Mouse (Mus musculus): Measurements from ENCODE around the gene Ptprs.

The Ptprs gene

DNA sequence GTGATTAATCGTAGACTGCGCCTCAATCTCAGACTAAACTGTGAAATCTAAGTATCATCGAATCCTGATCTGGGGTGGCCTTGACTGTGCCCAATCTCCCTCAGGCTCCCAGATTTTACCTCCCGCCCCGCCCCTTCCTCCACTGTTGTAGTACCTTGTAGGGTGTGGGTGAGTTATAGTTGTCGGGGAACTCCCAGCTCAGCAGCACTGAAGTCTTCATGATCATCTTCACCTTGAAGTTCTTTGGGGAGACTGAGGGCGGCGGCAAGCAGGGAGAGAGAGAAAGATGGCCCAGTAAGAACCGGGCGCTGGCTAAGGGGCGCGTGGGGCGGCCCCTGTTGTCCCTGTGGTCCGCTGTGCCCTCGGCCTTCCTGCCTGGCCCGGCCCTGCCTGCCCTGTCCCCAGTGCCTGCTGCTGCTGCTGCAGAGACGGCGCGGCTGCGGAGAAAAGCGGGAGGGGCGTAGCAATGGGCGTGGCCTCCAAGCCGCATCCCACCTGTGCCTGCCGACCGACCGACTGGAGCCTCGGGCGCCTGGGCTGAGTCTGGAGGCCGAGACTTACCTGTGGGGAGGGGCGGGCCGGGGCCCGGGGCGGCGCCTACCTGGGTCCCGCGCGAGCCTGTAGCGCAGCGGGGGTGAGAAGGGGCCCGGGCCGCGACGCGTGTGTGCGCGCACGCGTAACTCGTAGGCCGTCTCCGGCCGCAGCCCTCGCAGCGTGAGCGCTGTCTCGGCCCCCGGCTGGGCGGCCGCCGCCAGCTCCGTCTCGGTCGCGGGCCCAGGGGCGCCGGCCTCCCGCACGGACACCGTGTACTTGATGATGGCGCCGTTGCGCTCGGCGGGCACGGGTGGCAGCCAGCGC, 51.3 kb downstream of the Ptprs start:
- no peak for ATAC-seq (ENCODE audit: low TSS enrichment)

DNA sequence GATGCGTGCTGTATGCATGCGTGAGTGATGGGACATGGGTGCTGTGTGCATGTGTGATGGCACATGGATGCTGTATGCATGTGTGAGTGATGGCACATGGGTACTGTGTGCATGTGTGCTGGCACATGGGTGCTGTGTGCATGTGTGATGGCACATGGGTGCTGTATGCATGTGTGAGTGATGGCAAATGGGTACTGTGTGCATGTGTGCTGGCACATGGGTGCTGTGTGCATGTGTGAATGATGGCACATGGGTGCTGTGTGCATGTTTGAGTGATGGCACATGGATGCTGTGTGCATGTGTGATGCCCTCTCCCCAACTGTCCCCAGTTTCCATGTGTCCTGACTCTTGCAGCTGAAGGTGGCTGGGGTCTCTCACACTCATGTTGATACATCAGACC, 56.3 kb downstream of the Ptprs start:
- no peak for ATAC-seq (ENCODE audit: low TSS enrichment)

DNA sequence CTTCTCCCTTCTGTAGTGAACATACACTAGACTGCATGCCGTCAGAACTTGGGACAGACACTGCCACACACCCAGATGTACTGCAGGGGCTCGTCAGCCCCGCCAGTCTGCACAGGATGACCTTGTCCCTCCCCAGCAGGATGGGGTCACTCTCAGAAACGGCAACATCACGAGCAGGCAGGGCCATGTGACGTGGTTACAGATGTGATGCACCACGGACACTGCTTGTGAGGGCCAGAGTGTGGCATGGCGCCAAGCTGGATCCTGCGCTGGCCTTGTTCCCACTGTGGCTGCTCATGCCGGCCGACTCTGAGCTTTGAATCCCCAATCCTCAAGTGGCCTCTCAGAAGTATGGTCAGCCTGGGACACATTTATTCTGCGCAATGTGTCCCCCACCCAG, 58.0 kb downstream of the Ptprs start:
- no peak for ATAC-seq (ENCODE audit: low TSS enrichment)

DNA sequence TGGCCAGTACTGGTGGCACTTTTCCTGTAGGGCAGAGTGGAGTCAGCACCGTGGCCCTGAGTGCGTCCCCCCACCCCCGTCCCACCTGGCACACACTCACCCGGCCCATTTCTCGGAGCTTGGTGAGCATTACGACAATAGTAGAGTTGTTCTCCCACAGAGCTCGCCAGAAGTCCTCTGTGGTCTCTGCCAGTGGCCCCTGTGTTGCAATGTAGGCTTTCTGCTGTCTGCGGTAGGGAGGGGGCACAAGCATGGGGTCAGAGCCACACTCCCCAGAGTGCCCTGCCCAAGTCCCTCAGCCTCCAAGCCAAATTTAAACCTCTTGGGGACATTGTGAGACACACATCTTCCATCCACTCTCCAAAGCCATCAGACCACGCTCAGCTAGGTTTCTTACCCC, 61.5 kb downstream of the Ptprs start:
- ATAC-seq (ENCODE audit: low TSS enrichment), result no peak

GRCm38 (mm10) chr17:56413113-56413512, 63.2 kb downstream of the Ptprs start:
- no peak for ATAC-seq (ENCODE audit: low TSS enrichment)

DNA sequence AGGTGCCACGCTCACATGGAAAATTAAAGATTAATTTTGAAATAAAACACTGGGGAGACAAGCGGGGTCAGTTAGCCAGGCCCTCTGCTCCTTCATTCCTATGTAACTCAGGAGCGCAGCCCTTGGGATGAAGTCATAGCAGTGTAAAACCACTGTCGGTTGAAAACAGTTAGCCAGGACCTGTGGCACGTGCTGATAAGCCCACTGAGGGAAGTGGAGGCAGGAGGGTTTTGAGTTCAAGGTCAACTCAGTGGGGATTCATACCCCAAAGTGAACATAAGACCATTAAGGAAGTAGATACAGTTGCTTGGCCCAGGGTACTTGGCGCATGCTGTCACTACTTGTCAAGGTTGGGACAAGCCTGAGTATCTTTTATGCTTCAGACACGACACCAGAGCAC, 64.8 kb downstream of the Ptprs start:
- no peak for ATAC-seq (ENCODE audit: low TSS enrichment)

DNA sequence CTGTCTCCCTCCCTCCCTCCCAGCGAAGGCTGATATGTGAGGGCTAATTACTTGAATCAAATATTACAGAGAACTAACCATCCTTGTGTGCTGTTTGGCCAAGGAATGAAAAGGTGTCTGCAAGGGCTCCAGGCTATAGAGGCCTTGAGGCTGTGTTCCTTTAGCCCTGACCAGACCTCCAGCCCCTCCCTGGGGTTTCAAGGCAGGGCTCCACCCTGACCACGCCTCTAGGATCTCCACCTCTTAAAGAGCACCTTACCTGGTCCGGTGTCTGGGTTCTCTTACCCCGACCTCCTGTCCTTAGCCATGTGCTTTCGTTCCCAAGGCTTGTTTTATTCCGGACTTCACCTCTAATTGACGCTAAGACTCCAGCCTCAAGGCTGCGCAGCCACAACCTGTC, 66.5 kb downstream of the Ptprs start:
- no peak for ATAC-seq (ENCODE audit: low TSS enrichment)

GRCm38 (mm10) chr17:56408965-56409625, 67.2 kb downstream of the Ptprs start:
- peak; percentile 42; the same call in 1 of the 2 replicates for ATAC-seq (ENCODE audit: low TSS enrichment)

DNA sequence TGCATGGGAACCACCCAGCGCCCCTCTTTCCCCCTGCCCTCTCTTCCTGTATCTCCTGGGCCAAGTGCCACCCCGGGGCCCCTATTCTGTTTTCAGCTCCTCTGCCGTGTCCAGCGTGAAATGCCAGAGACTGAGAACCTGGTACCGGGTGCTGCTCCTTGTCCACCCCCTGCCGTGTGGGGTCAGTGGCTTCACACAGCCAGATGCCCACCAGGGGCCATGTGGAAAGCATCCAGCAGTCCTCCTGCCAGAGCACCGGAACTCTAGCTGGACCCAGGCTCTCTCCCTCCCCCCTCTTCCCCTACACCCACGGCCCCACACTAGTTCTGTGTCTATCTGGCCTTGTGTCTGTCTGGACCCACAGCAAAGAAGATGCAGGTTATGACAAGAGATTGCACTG, 68.9 kb downstream of the Ptprs start:
- ATAC-seq (ENCODE audit: low TSS enrichment), result no peak

DNA sequence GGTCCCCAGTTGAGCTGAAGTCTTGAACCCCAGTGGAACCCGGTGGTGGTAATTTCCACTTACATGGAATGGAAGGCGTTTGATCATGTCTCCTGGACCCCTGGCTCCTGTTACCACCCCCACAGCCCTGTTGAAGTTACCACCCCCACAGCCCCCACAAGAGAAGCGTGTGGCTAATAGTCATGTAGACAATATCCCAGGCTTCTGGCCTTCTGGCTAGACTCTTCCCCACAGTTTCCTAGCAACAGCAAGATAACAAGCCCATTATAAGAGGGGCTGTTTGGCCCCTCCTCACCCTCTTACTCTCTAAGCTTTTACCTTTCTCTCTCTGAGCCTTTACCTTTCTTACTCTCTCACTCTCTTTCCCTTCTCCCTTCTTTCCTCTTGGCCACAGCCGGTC, 69.4 kb downstream of the Ptprs start:
- no peak for ATAC-seq (ENCODE audit: low TSS enrichment)

GRCm38 (mm10) chr17:56405856-56406840, 70.1 kb downstream of the Ptprs start:
- ATAC-seq (ENCODE audit: low TSS enrichment), result peak; percentile 10; the same call in 1 of the 2 replicates

GRCm38 (mm10) chr17:56405341-56405740, 70.9 kb downstream of the Ptprs start:
- no peak for ATAC-seq (ENCODE audit: low TSS enrichment)

- no peak for ATAC-seq (ENCODE audit: low TSS enrichment)
Observed at GRCm38 (mm10) chr17:56401051-56401521, 75.2 kb downstream of the Ptprs start.

GRCm38 (mm10) chr17:56400221-56400620, 76.1 kb downstream of the Ptprs start:
- ATAC-seq (ENCODE audit: low TSS enrichment), result no peak

DNA sequence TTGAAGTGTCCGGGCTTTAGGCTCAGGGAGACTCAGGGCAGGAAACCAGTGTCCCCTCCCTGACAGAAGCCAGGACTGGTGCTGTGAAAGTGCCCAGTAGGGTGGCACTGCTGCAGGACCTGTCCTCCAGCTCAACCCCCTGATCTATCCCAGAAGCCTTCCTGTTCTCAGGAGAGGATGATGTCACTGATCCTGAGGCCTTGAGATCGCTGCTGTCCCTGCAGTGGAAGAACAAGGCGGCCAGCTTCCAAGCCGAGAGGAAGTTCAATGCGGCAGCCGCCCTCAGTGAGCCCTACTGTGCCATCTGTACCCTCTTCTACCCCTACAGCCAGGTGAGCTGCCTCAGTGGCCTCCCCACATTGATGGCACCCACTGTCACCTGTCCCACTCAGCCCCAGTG, 80.2 kb downstream of the Ptprs start:
- ATAC-seq (ENCODE audit: low TSS enrichment), result no peak

- 0 out of 2 replicates have a peak, but pooled peaks have one; percentile 14 for ATAC-seq (ENCODE audit: low TSS enrichment)
Observed at GRCm38 (mm10) chr17:56393889-56394288, 82.4 kb downstream of the Ptprs start.

DNA sequence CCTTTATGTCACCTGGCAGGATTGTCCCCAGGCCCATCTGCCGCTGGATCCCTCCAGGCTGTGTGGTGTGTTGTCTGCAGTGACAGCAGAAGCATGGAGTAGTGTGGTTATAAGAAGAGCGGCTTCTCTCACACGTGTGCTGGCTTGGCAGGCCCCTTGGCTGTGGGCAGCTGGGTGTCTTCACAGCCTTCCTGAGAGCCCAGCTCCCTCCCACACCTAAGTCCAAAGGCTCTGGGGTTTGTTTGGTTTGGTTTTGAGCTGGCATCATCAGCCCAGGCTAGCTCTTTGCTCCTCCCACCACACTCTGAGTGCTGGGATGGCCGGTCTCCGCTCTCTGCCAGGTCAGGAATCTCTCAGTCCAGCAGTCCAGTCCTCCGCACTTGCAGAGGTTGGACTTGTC, 83.0 kb downstream of the Ptprs start:
- ATAC-seq (ENCODE audit: low TSS enrichment), result peak; percentile 85

GRCm38 (mm10) chr17:56387612-56388011, 88.7 kb downstream of the Ptprs start:
- ATAC-seq (ENCODE audit: low TSS enrichment), result no peak

DNA sequence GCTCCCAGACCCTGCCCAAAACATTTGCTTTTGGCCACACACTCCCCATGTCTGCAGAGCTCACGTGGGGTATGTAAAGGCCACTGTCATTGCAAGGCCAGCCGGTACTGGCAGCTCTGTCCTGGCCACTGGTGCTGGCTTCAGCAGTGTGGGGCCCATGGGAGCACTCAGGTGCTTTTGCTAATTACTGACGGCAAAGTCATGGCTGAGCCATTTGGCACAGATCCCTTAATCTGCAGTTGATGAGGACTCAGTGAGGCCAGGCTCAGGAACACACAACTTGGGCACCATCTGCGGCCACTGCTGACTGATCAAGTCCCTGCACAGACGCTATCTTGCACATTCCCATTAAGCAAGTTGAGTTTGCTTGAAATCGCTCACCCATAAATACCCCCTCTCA, 91.4 kb downstream of the Ptprs start:
- no peak for ATAC-seq (ENCODE audit: low TSS enrichment)

GRCm38 (mm10) chr17:56382997-56383396, 93.3 kb downstream of the Ptprs start:
- peak; percentile 36; the same call in 1 of the 2 replicates for ATAC-seq (ENCODE audit: low TSS enrichment)

GRCm38 (mm10) chr17:56381183-56381582, 95.1 kb downstream of the Ptprs start:
- ATAC-seq (ENCODE audit: low TSS enrichment), result no peak

- peak; percentile 53 for ATAC-seq (ENCODE audit: low TSS enrichment)
Observed at GRCm38 (mm10) chr17:56380286-56380685, 96.0 kb downstream of the Ptprs start.

Measured in frontal cortex, adult (tissue).